Mouse (Mus musculus) limb, embryonic 12.5 days (tissue): ENCODE results near the gene Tamm41. TPM values are rescaled to one million over a fixed set of nuclear protein-coding genes. Genes with fewer than 3 reads are reported as not detected.
A peak's percentile ranks its signal among the peaks of the same experiment; 100 is the strongest.

Experiments
- ATAC-seq: fragments of 200-750 bp; cut with Nextera tagmentation; 2 replicates; pipeline ENCODE4 v1.8.0; 2017; ENCODE audit warnings: low read depth, moderate TSS enrichment; ENCODE audit not compliant: insufficient number of reproducible peaks, insufficient read depth, low FRiP score, low TSS enrichment
- H3K27ac ChIP-seq: fragments of 300-500 bp; sonication (generic); 2 replicates; pipeline ENCODE4 v1.5.1; 2016; ENCODE audit warnings: mild to moderate bottlenecking, moderate library complexity
- H3K27me3 ChIP-seq: fragments of 300-500 bp; sonication (generic); 2 replicates; pipeline ENCODE4 v1.6.1; 2016; ENCODE audit warnings: mild to moderate bottlenecking, moderate library complexity
- H3K36me3 ChIP-seq: fragments of 300-500 bp; sonication (generic); 2 replicates; pipeline ENCODE4 v1.6.1; 2016; ENCODE audit warnings: mild to moderate bottlenecking, moderate library complexity
- H3K4me1 ChIP-seq: fragments of 300-500 bp; sonication (generic); replicated peaks from 2 replicates; pipeline ENCODE4 v1.6.1; 2016
- H3K4me2 ChIP-seq: fragments of 300-500 bp; sonication (generic); 2 replicates; pipeline ENCODE4 v1.6.1; 2016; ENCODE audit warnings: mild to moderate bottlenecking, moderate library complexity
- H3K4me3 ChIP-seq: fragments of 300-500 bp; sonication (generic); replicated peaks from 2 replicates; pipeline ENCODE4 v1.5.1; 2016; ENCODE audit warnings: mild to moderate bottlenecking
- H3K9ac ChIP-seq: fragments of 300-500 bp; sonication (generic); replicated peaks from 2 replicates; pipeline ENCODE4 v1.6.1; 2016; ENCODE audit warnings: mild to moderate bottlenecking, moderate library complexity
- H3K9me3 ChIP-seq: fragments of 300-500 bp; sonication (generic); 2 replicates; pipeline ENCODE4 v1.6.1; 2016; ENCODE audit warnings: mild to moderate bottlenecking, moderate library complexity
- WGBS: fragments of 180-500 bp; shearing (Covaris S2); methylation state at CpG from one replicate; pipeline ENCODE4 v1.1.7; 2016; 5-methylcytosine and 5-hydroxymethylcytosine counted together
- polyA plus RNA-seq: library from polyadenylated mRNA; unstranded; fragments of >200 nt; fragmentation: Nextera tagmentation; extraction: Ambion mirVana; gene quantifications from 2 replicates; pipeline ENCODE4 v1.2.1, GENCODE M21; 2016

Gene Tamm41
- polyA plus RNA-seq, 1 experiment from 2014 or later: 83.3 TPM

DNA sequence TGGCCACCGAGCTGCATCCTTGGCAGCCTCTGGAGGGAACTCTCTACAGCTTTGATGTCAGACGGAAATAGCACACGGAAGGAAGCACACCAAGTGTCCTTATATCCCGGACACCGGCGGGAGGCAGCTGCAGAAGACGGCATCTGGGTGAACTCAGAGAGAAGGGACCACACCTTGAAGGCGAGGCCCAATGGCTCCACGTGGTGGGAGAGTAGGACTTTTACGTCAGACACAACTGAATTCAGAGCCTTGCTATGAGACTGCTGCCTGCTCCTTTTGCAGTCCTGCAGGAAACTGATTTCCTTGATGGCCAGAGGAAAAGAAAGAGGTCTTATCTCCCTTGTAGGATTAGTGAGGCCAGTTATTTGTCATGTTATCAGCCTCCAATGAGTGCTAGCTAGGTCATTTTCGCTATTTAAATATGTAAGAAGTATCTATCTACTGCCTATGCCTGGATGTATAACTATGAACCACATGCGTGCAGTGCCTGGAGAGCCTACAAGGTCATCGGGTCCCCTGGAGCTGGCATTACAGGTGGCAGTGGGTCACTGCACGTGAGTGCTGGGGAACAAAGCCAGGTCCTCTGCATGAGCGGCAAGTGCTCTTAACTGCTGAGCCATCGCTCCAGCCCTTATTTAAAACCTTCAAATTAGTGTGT is 39.2 kb downstream of the Tamm41 start:
- no peaks in the 10 kb centered on the region for H3K9me3 ChIP-seq
- no peak overlapping the region for H3K4me2 ChIP-seq
- no peak overlapping the region for H3K4me3 ChIP-seq
- ATAC-seq: no peak
- peaks cover 37% of the 10 kb centered on the region for H3K4me1 ChIP-seq
- peak overlapping the region; percentile 78 for H3K27ac ChIP-seq
- H3K9ac ChIP-seq: no peak overlapping the region
- H3K27me3 ChIP-seq: no peaks in the 10 kb centered on the region
- H3K36me3 ChIP-seq: peaks cover 10% of the 10 kb centered on the region
- 73% methylated on average over 16 of the region's 16 CpGs for WGBS

DNA sequence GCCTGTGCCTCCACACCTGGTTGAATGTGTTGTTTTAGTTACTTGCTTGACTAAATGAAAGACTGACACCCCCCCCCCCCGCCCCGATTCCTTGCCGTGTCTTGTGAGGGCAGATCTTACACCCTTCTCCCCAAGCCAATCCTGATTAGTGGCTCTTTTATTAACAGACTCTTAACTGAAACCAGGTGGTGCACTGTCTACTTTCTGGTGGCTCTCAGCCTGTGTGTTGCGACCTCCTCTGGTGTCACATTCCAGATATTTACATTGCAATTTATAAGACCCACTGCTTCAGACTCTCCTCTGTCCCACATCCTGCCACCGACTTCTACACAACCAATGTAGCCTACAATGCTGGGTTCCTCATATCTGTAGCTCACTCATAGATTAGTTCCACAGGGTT is 40.2 kb downstream of the Tamm41 start:
- H3K36me3 ChIP-seq: peaks cover 10% of the 10 kb centered on the region
- no peak overlapping the region for H3K4me3 ChIP-seq
- no peak; the same call in 1 of the 2 replicates for ATAC-seq
- H3K4me2 ChIP-seq: no peak overlapping the region
- H3K27ac ChIP-seq: peak overlapping the region; percentile 78
- H3K4me1 ChIP-seq: peaks cover 46% of the 10 kb centered on the region
- H3K27me3 ChIP-seq: no peaks in the 10 kb centered on the region
- H3K9me3 ChIP-seq: no peaks in the 10 kb centered on the region
- 12% methylated on average over 5 of the region's 5 CpGs for WGBS
- H3K9ac ChIP-seq: no peak overlapping the region

DNA sequence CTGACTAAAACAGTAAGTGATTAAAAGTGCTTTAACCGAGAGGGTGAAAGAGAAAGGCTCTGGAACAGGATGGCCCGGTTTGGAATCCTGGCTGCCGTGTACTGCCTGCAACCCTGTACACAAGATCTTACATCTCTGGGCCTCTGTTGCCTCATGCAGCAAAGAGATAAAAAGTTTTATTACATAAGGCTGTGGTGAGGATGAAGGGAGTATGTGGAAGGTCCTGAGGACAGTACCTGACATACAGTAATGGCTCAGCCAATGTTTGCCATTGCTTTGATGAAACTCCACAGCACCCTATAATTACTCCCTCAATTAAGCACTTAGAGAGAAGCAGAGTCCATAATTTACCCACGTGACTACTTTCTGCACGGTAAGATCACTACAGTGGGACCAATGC is 40.8 kb downstream of the Tamm41 start:
- Histone ChIP-seq H3K36me3 (peaks cover 10% of the 10 kb centered on the region), H3K9ac (no peak overlapping the region), H3K4me2 (no peak overlapping the region), H3K9me3 (no peaks in the 10 kb centered on the region), H3K27me3 (no peaks in the 10 kb centered on the region), H3K27ac (peak overlapping the region; percentile 78), H3K4me1 (peaks cover 49% of the 10 kb centered on the region), H3K4me3 (no peak overlapping the region)
- peak; percentile 23; the same call in 1 of the 2 replicates for ATAC-seq
- 39% methylated on average over 5 of the region's 5 CpGs for WGBS

DNA sequence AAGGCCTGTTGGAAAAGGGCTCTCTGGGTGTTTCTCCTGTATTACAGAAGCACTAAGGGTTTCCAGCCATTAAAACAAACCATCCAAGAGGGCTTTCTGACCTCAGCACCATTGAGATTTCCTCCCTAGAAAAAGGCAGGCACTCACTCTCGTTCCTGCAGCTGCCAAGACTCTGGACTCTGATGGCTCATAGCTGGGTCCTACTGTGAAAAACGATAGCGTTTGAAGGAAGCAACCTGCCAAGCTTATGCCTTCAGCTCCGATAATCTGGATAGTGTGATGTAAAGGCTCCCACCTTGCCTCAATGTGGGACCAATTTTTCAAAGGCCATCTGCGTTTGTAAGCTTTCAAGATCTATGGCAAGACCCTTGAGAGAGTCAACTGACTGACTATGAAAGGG is 43.6 kb downstream of the Tamm41 start:
- Histone ChIP-seq H3K27me3 (no peaks in the 10 kb centered on the region), H3K27ac (peak overlapping the region; percentile 68), H3K4me3 (no peak overlapping the region), H3K9me3 (no peaks in the 10 kb centered on the region), H3K9ac (no peak overlapping the region), H3K4me2 (no peak overlapping the region), H3K4me1 (peaks cover 64% of the 10 kb centered on the region), H3K36me3 (no peaks in the 10 kb centered on the region)
- WGBS: 83% methylated on average over 5 of the region's 5 CpGs
- no peak for ATAC-seq

DNA sequence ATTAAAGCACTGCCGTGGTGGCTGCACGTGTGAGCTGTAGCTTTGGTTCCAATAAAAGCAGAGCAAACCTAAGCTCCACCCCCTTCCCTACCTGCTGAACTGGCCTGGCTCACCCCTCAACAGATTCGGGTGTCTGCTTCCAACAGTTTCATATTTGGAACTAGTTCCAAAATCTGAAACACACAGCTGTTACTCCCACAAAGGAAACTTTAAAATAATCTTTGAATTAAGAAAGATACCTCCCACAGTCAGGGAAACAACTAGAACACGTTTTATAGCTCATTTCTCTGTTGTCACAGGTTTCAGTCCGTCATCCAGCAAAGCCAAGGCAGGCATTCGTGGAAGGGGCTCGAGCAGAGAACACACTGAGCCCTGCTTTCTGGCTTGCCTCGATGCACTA is 44.0 kb downstream of the Tamm41 start:
- no peaks in the 10 kb centered on the region for H3K36me3 ChIP-seq
- no peaks in the 10 kb centered on the region for H3K9me3 ChIP-seq
- no peaks in the 10 kb centered on the region for H3K27me3 ChIP-seq
- H3K27ac ChIP-seq: peak overlapping the region; percentile 68
- no peak overlapping the region for H3K4me2 ChIP-seq
- 46% methylated on average over 8 of the region's 8 CpGs for WGBS
- peaks cover 68% of the 10 kb centered on the region for H3K4me1 ChIP-seq
- H3K4me3 ChIP-seq: no peak overlapping the region
- ATAC-seq: no peak
- no peak overlapping the region for H3K9ac ChIP-seq

DNA sequence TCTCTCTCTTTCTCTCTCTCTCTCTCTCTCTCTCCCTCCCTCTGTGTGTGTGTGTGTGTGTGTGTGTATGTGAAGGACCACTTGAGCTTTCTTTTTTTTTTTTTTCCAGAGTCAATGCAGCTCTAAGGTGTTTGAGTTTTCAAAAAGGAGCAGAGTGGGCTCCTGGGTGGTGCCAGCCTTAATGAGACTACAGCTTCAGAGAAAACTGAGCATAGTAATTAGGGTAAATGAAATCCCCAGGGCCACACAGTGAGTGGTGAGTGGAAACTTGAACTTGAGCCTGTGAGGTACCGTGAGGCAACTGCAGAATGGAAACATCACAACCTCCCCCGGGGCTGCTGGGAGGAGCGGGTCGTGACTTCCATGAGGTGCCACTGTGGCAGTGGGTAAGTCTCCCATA is 45.8 kb downstream of the Tamm41 start:
- no peak overlapping the region for H3K4me3 ChIP-seq
- no peak overlapping the region for H3K27ac ChIP-seq
- 80% methylated on average over 4 of the region's 4 CpGs for WGBS
- H3K36me3 ChIP-seq: no peaks in the 10 kb centered on the region
- H3K27me3 ChIP-seq: no peaks in the 10 kb centered on the region
- peaks cover 62% of the 10 kb centered on the region for H3K4me1 ChIP-seq
- no peaks in the 10 kb centered on the region for H3K9me3 ChIP-seq
- H3K4me2 ChIP-seq: no peak overlapping the region
- no peak for ATAC-seq
- H3K9ac ChIP-seq: no peak overlapping the region

DNA sequence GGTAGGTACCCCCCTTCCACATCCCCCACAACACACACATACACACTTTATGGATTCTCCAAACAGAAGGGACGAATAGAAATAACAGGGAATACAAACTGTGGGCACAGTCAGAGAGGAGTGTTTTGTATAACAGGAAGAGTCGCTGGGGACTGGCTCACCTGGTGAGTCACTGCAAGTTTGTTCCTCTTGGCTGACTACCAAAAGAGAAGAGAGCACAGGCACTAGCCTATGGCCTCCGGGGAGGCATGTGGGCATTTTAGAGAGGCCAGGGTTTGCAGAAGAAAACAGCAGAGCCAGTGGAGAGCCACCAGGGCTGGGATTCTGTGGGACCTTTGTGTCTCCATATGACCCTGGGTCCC is 49.1 kb downstream of the Tamm41 start:
- ATAC-seq: no peak
- Histone ChIP-seq H3K9me3 (no peaks in the 10 kb centered on the region), H3K9ac (no peak overlapping the region), H3K36me3 (no peaks in the 10 kb centered on the region), H3K4me3 (no peak overlapping the region), H3K27me3 (no peaks in the 10 kb centered on the region), H3K27ac (peak overlapping the region; percentile 77), H3K4me2 (no peak overlapping the region), H3K4me1 (peaks cover 42% of the 10 kb centered on the region)
- WGBS: 57% methylated on average over 3 of the region's 3 CpGs

DNA sequence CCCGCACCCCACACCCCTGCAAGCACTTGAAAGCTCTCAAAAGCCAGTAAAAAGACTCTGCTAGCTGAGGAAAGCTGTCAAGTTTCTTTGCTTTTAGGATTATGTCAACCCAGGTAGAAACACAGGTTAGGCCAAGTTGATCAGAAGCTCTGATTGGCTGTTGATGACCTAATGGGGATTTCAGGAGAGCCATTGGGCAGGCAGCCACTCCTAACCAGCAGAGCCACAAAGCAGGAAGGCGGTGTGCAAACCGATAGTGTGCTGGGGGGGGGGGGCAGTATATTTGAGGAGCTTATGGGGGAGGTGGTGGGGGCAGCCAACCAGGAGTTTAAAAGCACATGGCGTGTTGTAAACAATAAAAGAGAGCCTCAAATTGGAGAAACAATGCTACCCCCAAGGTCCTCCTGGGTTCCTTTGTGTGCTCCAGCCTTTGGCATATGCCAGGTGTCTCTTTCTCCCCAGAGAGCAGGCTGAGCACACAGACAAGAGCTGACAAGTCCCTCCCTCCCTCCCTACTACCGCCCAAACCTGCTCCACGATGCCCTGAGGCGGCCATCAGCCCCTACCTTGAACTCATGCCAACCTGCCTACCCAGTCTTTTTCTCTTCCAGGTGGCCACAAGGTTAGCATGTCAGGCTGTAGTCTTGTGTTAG is 49.6 kb downstream of the Tamm41 start:
- peaks cover 39% of the 10 kb centered on the region for H3K4me1 ChIP-seq
- H3K9ac ChIP-seq: no peak overlapping the region
- H3K36me3 ChIP-seq: no peaks in the 10 kb centered on the region
- no peaks in the 10 kb centered on the region for H3K9me3 ChIP-seq
- no peak overlapping the region for H3K4me3 ChIP-seq
- peak overlapping the region; percentile 77; the same call in 1 of the 2 replicates for H3K27ac ChIP-seq
- H3K4me2 ChIP-seq: no peak overlapping the region
- 0 out of 2 replicates have a peak, but pooled peaks have one; percentile 22 for ATAC-seq
- 61% methylated on average over 7 of the region's 7 CpGs for WGBS
- no peaks in the 10 kb centered on the region for H3K27me3 ChIP-seq

DNA sequence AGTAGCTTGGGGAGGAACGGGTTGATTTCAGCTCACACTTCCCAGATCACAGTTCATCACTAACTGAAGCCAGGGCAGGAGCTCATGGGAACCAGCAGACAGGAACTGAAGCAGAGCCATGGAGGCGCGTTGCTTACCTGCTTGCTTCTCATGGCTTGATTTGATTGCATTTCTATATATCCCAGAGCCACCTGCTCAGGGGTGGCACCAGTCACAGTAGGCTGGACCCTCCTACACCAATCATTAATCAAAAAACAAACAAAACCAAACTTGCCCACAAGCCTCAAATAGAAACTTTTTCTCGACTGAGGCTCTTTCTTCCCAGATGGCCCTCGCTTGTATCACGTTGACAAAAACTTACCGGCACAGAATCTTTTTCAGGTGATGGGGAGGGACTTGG is 55.0 kb downstream of the Tamm41 start:
- 80% methylated on average over 7 of the region's 7 CpGs for WGBS

DNA sequence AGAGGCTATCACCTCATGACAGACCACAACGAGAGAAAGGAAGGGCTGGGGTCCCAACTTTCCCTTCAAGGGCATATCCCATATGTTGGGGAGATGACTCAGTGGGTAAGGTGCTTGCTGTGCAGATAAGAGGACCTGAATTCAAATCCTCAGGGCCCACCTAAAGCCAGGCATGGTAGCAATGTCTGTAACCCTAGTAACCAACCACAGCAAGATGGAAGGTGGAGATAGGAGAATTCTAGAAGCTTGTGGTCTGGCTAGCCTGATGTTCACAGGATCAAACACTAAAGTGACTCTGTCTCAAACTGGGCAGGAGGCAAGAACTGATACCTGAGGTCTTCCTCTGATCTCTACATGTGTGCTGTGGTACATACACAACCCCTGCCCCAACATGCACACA is 58.0 kb downstream of the Tamm41 start:
- H3K9ac ChIP-seq: no peak overlapping the region
- no peak for ATAC-seq
- H3K36me3 ChIP-seq: no peaks in the 10 kb centered on the region
- H3K27me3 ChIP-seq: no peaks in the 10 kb centered on the region
- 0 out of 2 replicates have a peak overlapping the region, but pooled peaks have one; percentile 18 for H3K27ac ChIP-seq
- H3K4me2 ChIP-seq: no peak overlapping the region
- H3K9me3 ChIP-seq: no peaks in the 10 kb centered on the region
- H3K4me3 ChIP-seq: no peak overlapping the region
- 89% methylated on average over 1 of the region's 1 CpGs for WGBS
- H3K4me1 ChIP-seq: no peaks in the 10 kb centered on the region

More for the DNA sequence above, 55.0 kb downstream of the Tamm41 start:
- Histone ChIP-seq H3K27ac (no peak overlapping the region), H3K4me3 (no peak overlapping the region), H3K4me2 (no peak overlapping the region), H3K9ac (no peak overlapping the region), H3K4me1 (peaks cover under 1% of the 10 kb centered on the region; the same call in 1 of the 2 replicates), H3K36me3 (no peaks in the 10 kb centered on the region), H3K9me3 (no peaks in the 10 kb centered on the region), H3K27me3 (no peaks in the 10 kb centered on the region)
- ATAC-seq: no peak

DNA sequence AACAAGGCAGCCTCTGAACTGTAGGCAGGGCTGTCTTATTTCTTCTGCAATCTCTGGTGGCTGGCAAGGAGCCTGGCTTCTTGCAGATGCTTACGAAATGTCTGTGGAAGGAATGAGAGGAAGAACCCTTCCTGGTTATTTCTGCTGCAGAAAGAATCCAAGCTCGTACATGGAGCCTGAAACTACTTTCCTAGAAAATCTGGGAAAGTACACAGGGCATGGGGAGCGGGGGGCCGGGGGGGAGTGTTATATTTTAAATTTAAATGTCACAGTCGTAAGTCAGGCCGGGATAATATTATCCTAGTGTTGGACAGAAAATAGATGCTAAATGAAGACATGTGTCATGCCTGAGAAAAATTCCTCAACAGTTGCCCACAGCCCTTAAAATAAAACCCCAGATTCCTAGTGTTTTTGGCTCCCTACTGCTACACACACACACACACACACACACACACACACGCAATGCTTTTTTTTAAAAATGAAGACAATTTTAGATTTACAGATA is 60.7 kb downstream of the Tamm41 start:
- Histone ChIP-seq H3K27ac (0 out of 2 replicates have a peak overlapping the region, but pooled peaks have one; percentile 41), H3K9ac (no peak overlapping the region), H3K9me3 (no peaks in the 10 kb centered on the region), H3K4me2 (no peak overlapping the region), H3K36me3 (no peaks in the 10 kb centered on the region), H3K27me3 (no peaks in the 10 kb centered on the region), H3K4me1 (peaks cover under 1% of the 10 kb centered on the region; the same call in 1 of the 2 replicates), H3K4me3 (no peak overlapping the region)
- WGBS: 71% methylated on average over 7 of the region's 7 CpGs
- no peak for ATAC-seq
